Mouse (Mus musculus): ENCODE results near the gene Ncf1. TPM values are rescaled to one million over a fixed set of nuclear protein-coding genes. Genes with fewer than 3 reads are reported as not detected.

Ncf1 gene
- polyA plus RNA-seq, 1 experiment from 2014 or later = 3.1 TPM

GRCm38 (mm10) chr5:134214021-134214806, 15.2 kb downstream of the Ncf1 start:
- Histone ChIP-seq H3K4me3 (ENCODE audit: low read depth, low read length) (no peak overlapping the region), H3K4me2 (ENCODE audit: low read depth) (no peak overlapping the region), H3K27ac (ENCODE audit: low read depth, low read length) (no peak overlapping the region), H3K27me3 (ENCODE audit: control insufficient read depth, insufficient read depth, low read length) (no peaks in the 10 kb centered on the region), H3K36me3 (ENCODE audit: control insufficient read depth, insufficient read depth, low read length) (peaks cover 2% of the 10 kb centered on the region; the same call in 1 of the 2 replicates), H3K9me3 (ENCODE audit: control insufficient read depth, low read length) (no peaks in the 10 kb centered on the region), H3K9ac (ENCODE audit: low read length) (no peak overlapping the region), H3K4me1 (ENCODE audit: control insufficient read depth, insufficient read depth, low read length) (peaks cover 3% of the 10 kb centered on the region; the same call in 1 of the 2 replicates)
- no peak for DNase-seq (ENCODE audit: low spot score)
- ATAC-seq (ENCODE audit: insufficient read depth, low FRiP score, low TSS enrichment) = no peak
- 78% methylated on average over 12 of the region's 12 CpGs for WGBS

DNA sequence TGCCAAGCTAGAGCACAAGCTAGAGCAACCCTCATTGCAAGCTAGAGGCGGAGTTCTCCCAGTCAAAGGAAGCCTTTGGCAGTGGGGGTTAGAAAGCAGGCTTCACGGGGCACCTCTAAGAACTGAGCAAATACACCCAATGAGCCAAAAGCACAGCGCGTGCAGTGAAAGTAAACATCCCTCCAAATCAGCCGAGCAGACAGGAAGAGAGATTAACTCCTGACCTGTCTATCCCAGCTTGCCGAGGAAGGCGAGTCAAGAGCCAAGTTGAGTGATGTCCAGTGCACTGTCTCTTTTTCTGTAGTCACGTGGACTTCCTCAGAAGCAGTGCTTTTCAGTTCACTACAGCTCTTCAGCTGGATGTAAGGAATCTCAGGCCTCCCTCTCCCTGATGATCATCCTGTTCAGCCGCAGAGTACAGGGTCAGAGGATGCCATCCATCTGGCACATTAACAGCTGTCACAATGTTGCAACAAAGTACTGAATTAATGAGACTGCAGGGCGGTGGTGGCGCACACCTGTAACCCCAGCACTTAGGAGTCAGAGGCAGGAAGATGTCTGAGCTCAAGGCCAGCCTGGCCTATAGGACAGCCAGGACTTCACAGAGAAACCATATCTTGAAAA, 19.4 kb downstream of the Ncf1 start:
- no peaks in the 10 kb centered on the region for H3K4me1 ChIP-seq (ENCODE audit: control insufficient read depth, insufficient read depth, low read length)
- no peaks in the 10 kb centered on the region for H3K36me3 ChIP-seq (ENCODE audit: control insufficient read depth, insufficient read depth, low read length)
- ATAC-seq (ENCODE audit: insufficient read depth, low FRiP score, low TSS enrichment) (no peak), DNase-seq (ENCODE audit: low spot score) (no peak)
- no peaks in the 10 kb centered on the region for H3K27me3 ChIP-seq (ENCODE audit: control insufficient read depth, insufficient read depth, low read length)
- 62% methylated on average over 11 of the region's 11 CpGs for WGBS
- H3K9ac ChIP-seq (ENCODE audit: low read length) = no peak overlapping the region
- no peaks in the 10 kb centered on the region for H3K9me3 ChIP-seq (ENCODE audit: control insufficient read depth, low read length)
- H3K27ac ChIP-seq (ENCODE audit: low read depth, low read length) = no peak overlapping the region
- no peak overlapping the region for H3K4me2 ChIP-seq (ENCODE audit: low read depth)
- no peak overlapping the region for H3K4me3 ChIP-seq (ENCODE audit: low read depth, low read length)

GRCm38 (mm10) chr5:134206721-134207120, 22.7 kb downstream of the Ncf1 start:
- Histone ChIP-seq H3K27me3 (ENCODE audit: control insufficient read depth, insufficient read depth, low read length) (no peaks in the 10 kb centered on the region), H3K27ac (ENCODE audit: low read depth, low read length) (no peak overlapping the region), H3K36me3 (ENCODE audit: control insufficient read depth, insufficient read depth, low read length) (no peaks in the 10 kb centered on the region), H3K4me1 (ENCODE audit: control insufficient read depth, insufficient read depth, low read length) (no peaks in the 10 kb centered on the region), H3K9me3 (ENCODE audit: control insufficient read depth, low read length) (no peaks in the 10 kb centered on the region), H3K9ac (ENCODE audit: low read length) (no peak overlapping the region), H3K4me3 (ENCODE audit: low read depth, low read length) (no peak overlapping the region), H3K4me2 (ENCODE audit: low read depth) (no peak overlapping the region)
- ATAC-seq (ENCODE audit: insufficient read depth, low FRiP score, low TSS enrichment) = no peak
- DNase-seq (ENCODE audit: low spot score) = no peak
- WGBS = 83% methylated on average over 10 of the region's 10 CpGs

DNA sequence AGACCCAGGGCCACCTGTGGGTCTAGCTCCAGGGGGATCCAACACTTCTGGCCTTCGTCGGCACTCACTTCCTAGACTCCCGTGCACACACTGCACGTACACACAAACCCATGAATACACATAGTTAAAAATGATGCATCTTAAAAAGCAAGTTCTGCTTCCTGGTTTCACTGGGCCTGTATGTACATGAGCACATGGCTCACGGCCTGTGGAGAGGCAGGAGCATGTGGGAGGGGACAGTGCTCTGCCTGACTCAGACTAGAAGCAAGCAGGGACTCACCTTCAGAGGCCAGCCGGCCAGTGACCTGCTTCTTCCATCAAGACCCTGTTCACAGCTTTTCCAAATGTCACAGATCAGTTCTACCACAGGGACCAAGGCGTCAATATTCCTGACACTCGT, 35.8 kb downstream of the Ncf1 start:
- no peak overlapping the region for H3K4me3 ChIP-seq (ENCODE audit: low read depth, low read length)
- no peaks in the 10 kb centered on the region for H3K9me3 ChIP-seq (ENCODE audit: control insufficient read depth, low read length)
- DNase-seq (ENCODE audit: low spot score) = no peak
- H3K36me3 ChIP-seq (ENCODE audit: control insufficient read depth, insufficient read depth, low read length) = peaks cover 4% of the 10 kb centered on the region; the same call in 1 of the 2 replicates
- H3K27me3 ChIP-seq (ENCODE audit: control insufficient read depth, insufficient read depth, low read length) = no peaks in the 10 kb centered on the region
- H3K4me2 ChIP-seq (ENCODE audit: low read depth) = no peak overlapping the region
- H3K4me1 ChIP-seq (ENCODE audit: control insufficient read depth, insufficient read depth, low read length) = no peaks in the 10 kb centered on the region
- no peak for ATAC-seq (ENCODE audit: insufficient read depth, low FRiP score, low TSS enrichment)
- WGBS = 86% methylated on average over 8 of the region's 8 CpGs
- H3K9ac ChIP-seq (ENCODE audit: low read length) = no peak overlapping the region
- H3K27ac ChIP-seq (ENCODE audit: low read depth, low read length) = no peak overlapping the region

- no peak overlapping the region for H3K9ac ChIP-seq (ENCODE audit: low read length)
- 0 out of 2 replicates have a peak, but pooled peaks cover 2% of the 10 kb centered on the region for H3K4me1 ChIP-seq (ENCODE audit: control insufficient read depth, insufficient read depth, low read length)
- no peak overlapping the region for H3K4me3 ChIP-seq (ENCODE audit: low read depth, low read length)
- ATAC-seq (ENCODE audit: insufficient read depth, low FRiP score, low TSS enrichment) (no peak), DNase-seq (ENCODE audit: low spot score) (no peak)
- 56% methylated on average over 7 of the region's 7 CpGs for whole genome bisulfite sequencing
- H3K27ac ChIP-seq (ENCODE audit: low read depth, low read length) = no peak overlapping the region
- no peaks in the 10 kb centered on the region for H3K27me3 ChIP-seq (ENCODE audit: control insufficient read depth, insufficient read depth, low read length)
- H3K4me2 ChIP-seq (ENCODE audit: low read depth) = no peak overlapping the region
- no peaks in the 10 kb centered on the region for H3K9me3 ChIP-seq (ENCODE audit: control insufficient read depth, low read length)
- H3K36me3 ChIP-seq (ENCODE audit: control insufficient read depth, insufficient read depth, low read length) = 0 out of 2 replicates have a peak, but pooled peaks cover 2% of the 10 kb centered on the region
Observed at GRCm38 (mm10) chr5:134188571-134188970, 40.9 kb downstream of the Ncf1 start.

DNA sequence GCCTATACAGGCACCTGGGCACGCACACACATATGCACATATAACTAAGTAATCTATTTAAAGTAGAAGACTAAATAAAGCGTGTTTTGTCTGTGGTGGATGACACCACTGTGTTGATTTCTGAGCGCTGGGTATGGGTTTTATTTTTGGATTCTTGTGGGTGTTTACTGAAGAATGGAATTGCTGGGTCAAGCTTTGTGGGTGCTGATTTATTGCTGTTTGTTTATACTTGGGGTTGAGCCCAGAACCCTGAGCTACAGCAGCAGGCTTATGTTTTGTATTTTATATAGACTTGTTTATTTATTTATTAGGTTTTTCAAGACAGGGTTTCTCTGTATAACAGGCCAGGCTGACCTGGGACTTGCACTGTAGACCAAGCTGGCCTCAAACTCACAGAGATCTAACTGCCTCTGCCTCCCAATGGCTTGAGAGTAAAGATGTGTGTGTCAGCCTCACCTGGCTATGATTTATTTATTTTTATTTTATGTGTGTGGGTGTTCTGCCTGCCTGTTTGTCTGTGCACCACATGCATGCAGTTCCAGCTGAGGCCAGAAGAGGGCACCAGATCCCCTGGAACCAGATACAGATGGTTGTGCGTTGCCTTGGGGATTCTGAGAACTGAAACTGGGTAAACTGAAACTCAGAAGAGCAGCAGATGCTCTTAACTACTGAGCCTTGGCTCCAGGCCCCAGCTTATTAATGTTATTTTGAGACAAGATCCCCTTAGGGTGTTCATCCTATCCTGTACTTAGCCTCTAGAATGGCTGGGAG, 42.3 kb downstream of the Ncf1 start:
- WGBS = 76% methylated on average over 4 of the region's 4 CpGs
- H3K4me1 ChIP-seq (ENCODE audit: control insufficient read depth, insufficient read depth, low read length) = peaks cover 11% of the 10 kb centered on the region
- no peak overlapping the region for H3K4me3 ChIP-seq (ENCODE audit: low read depth, low read length)
- no peaks in the 10 kb centered on the region for H3K27me3 ChIP-seq (ENCODE audit: control insufficient read depth, insufficient read depth, low read length)
- H3K9me3 ChIP-seq (ENCODE audit: control insufficient read depth, low read length) = no peaks in the 10 kb centered on the region
- no peak overlapping the region for H3K4me2 ChIP-seq (ENCODE audit: low read depth)
- DNase-seq (ENCODE audit: low spot score) = peak; percentile 56
- no peaks in the 10 kb centered on the region for H3K36me3 ChIP-seq (ENCODE audit: control insufficient read depth, insufficient read depth, low read length)
- no peak overlapping the region for H3K27ac ChIP-seq (ENCODE audit: low read depth, low read length)
- ATAC-seq (ENCODE audit: insufficient read depth, low FRiP score, low TSS enrichment) = no peak
- H3K9ac ChIP-seq (ENCODE audit: low read length) = no peak overlapping the region

DNA sequence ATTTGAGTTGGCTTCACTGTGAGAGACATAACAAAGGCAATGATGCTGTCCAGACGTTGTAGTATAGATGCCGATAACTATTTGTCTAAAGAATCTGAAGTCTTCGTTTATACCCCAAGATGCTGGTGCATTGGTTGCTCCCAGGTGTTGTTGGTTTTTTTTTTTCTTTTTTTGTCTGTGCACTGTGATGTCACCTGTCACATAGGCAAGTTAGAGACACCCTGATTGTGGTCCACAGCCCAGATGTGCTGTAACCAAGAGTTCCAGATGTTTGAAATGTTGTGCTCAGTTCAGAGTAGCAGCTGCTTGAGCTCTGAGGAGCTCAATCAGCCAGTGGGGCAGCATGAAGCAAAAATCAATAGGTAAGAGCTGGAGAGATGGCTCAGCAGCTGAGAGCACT, 43.4 kb downstream of the Ncf1 start:
- Histone ChIP-seq H3K36me3 (ENCODE audit: control insufficient read depth, insufficient read depth, low read length) (no peaks in the 10 kb centered on the region), H3K9me3 (ENCODE audit: control insufficient read depth, low read length) (no peaks in the 10 kb centered on the region), H3K27me3 (ENCODE audit: control insufficient read depth, insufficient read depth, low read length) (no peaks in the 10 kb centered on the region), H3K27ac (ENCODE audit: low read depth, low read length) (no peak overlapping the region), H3K4me2 (ENCODE audit: low read depth) (no peak overlapping the region), H3K4me3 (ENCODE audit: low read depth, low read length) (no peak overlapping the region), H3K9ac (ENCODE audit: low read length) (no peak overlapping the region), H3K4me1 (ENCODE audit: control insufficient read depth, insufficient read depth, low read length) (peaks cover 12% of the 10 kb centered on the region)
- DNase-seq (ENCODE audit: low spot score) (no peak), ATAC-seq (ENCODE audit: insufficient read depth, low FRiP score, low TSS enrichment) (no peak)
- WGBS = 87% methylated on average over 3 of the region's 3 CpGs

- H3K4me1 ChIP-seq (ENCODE audit: control insufficient read depth, insufficient read depth, low read length) = peaks cover 12% of the 10 kb centered on the region
- under 1% methylated on average over 91 of the region's 92 CpGs for WGBS
- peak within 1 kb of the TSS; percentile 76 for H3K4me3 ChIP-seq (ENCODE audit: low read depth, low read length)
- H3K36me3 ChIP-seq (ENCODE audit: control insufficient read depth, insufficient read depth, low read length) = no peaks in the 10 kb centered on the region
- DNase-seq (ENCODE audit: low spot score) (peak; percentile 99), ATAC-seq (ENCODE audit: insufficient read depth, low FRiP score, low TSS enrichment) (peak; percentile 92)
- H3K9me3 ChIP-seq (ENCODE audit: control insufficient read depth, low read length) = no peaks in the 10 kb centered on the region
- H3K9ac ChIP-seq (ENCODE audit: low read length) = peak within 1 kb of the TSS; percentile 92
- peak within 1 kb of the TSS; percentile 69 for H3K4me2 ChIP-seq (ENCODE audit: low read depth)
- peak within 1 kb of the TSS; percentile 90 for H3K27ac ChIP-seq (ENCODE audit: low read depth, low read length)
- H3K27me3 ChIP-seq (ENCODE audit: control insufficient read depth, insufficient read depth, low read length) = no peaks in the 10 kb centered on the region
Observed at GRCm38 (mm10) chr5:134183880-134184808, 45.3 kb downstream of the Ncf1 start, which contains the start of gene Gtf2ird2. TSS of gene Gtf2ird2 (plus strand) at chr5:134184019.
